Mouse (Mus musculus) heart, adult 18-20 months (tissue): ENCODE results near the gene Hist1h2ac. TPM values are rescaled to one million over a fixed set of nuclear protein-coding genes. Genes with fewer than 3 reads are reported as not detected.
"Not testable (repeated sequence)": the region's sequence is repeated elsewhere in the genome, so short reads cannot be mapped to it uniquely, and the experiment has no call there.

Source experiments
- DNase-seq, 2 experiments: peaks; one replicate each; pipeline ENCODE4 v3.0.0; 2021 to 2022; ENCODE audit warnings: mixed read lengths in 1 of 2
- long read RNA-seq, 2 experiments: library from polyadenylated mRNA; stranded (forward); transcript quantifications; one replicate each; pipeline ENCODE4 v2.0.0; 2021
- total RNA-seq, 2 experiments: library from RNA; stranded (reverse); gene quantifications; 2 replicates each; pipeline ENCODE4 v1.2.3; 2021

Hist1h2ac gene
- 1 to 10 TPM; 1.2 to 1.3 TPM for total RNA-seq
- long read RNA-seq, experiment 1 = 0 reads
- long read RNA-seq, experiment 2 = 0 reads

GRCm38 (mm10) chr13:23683755-23684281 is at the start of gene Hist1h2ac, which contains the start of gene Hist1h2bc:
Gene Hist1h2ac, minus strand, starts transcription at chr13:23683948.
Gene Hist1h2bc, plus strand, starts transcription at chr13:23684199.
- peak; percentile 89 to 94 for DNase-seq

GRCm38 (mm10) chr13:23732156-23732804 is 48.5 kb upstream of the Hist1h2ac start:
- peak; percentile 54 to 63 for DNase-seq

- peak; percentile 61 to 63 for DNase-seq
Measured at GRCm38 (mm10) chr13:23730479-23730878, 46.7 kb upstream of the Hist1h2ac start.

- DNase-seq = no peak
Measured at GRCm38 (mm10) chr13:23729706-23730105, 46.0 kb upstream of the Hist1h2ac start.

GRCm38 (mm10) chr13:23729192-23729525 is 45.4 kb upstream of the Hist1h2ac start:
- peak; percentile 54 to 76 for DNase-seq

- no peak for DNase-seq
Measured at GRCm38 (mm10) chr13:23728472-23729191, 44.9 kb upstream of the Hist1h2ac start.

GRCm38 (mm10) chr13:23725213-23725612 is 41.5 kb upstream of the Hist1h2ac start:
- DNase-seq = no peak

- DNase-seq = no peak
Measured at GRCm38 (mm10) chr13:23724239-23724638, 40.5 kb upstream of the Hist1h2ac start.

- DNase-seq = not testable (repeated sequence)
Measured at GRCm38 (mm10) chr13:23717593-23718245, 34.0 kb upstream of the Hist1h2ac start.

GRCm38 (mm10) chr13:23717176-23717575 is 33.4 kb upstream of the Hist1h2ac start:
- no peak for DNase-seq

- peak; percentile 30 to 61 for DNase-seq
Measured at GRCm38 (mm10) chr13:23716261-23717042, 32.7 kb upstream of the Hist1h2ac start.

- DNase-seq = peak; percentile 73 to 78
Measured at GRCm38 (mm10) chr13:23710374-23711089, 26.8 kb upstream of the Hist1h2ac start, which contains the start of gene Hfe. Gene Hfe, minus strand, starts transcription at chr13:23710854.

- peak; percentile 32 to 51 for DNase-seq
Measured at GRCm38 (mm10) chr13:23709714-23710373, 26.1 kb upstream of the Hist1h2ac start.

GRCm38 (mm10) chr13:23708654-23709053 is 24.9 kb upstream of the Hist1h2ac start:
- DNase-seq = peak in 1 of 2 experiments; percentile 19

- DNase-seq = no peak
Measured at GRCm38 (mm10) chr13:23708041-23708440, 24.3 kb upstream of the Hist1h2ac start.

- peak in 1 of 2 experiments; percentile 2 for DNase-seq
Measured at GRCm38 (mm10) chr13:23706771-23707170, 23.0 kb upstream of the Hist1h2ac start.

GRCm38 (mm10) chr13:23705751-23706356 is 22.1 kb upstream of the Hist1h2ac start:
- DNase-seq = peak in 1 of 2 experiments; percentile 39

- not testable (repeated sequence) for DNase-seq
Measured at GRCm38 (mm10) chr13:23702801-23703200, 19.1 kb upstream of the Hist1h2ac start.

GRCm38 (mm10) chr13:23702220-23702619 is 18.5 kb upstream of the Hist1h2ac start:
- no peak for DNase-seq
